ENCODE assay signal across 22 mouse cellular contexts in genomic region chr10:96565343-96565742, GRCm38 (mm10). TPM values are rescaled to one million over a fixed set of nuclear protein-coding genes. Genes with fewer than 3 reads are reported as not detected.
DNase-seq lines count a peak whose midpoint lies in the region; ATAC-seq and TF ChIP-seq lines count a peak whose summit lies in the region.
"Had no signal": no experiment of that assay in that cellular context is flagged by ENCODE, and none has a peak within 500 bp of the region (broad histone marks: within the 10 kb centered on the region; RNA-seq: fewer than 3 reads in every experiment).

No protein-coding gene starts in this region.

- no peak for TF ChIP-seq CTCF in spleen, adult 2 months (IDR thresholded peaks at IDR 0.05; ENCODE audit: extremely low read depth, insufficient read depth, insufficient read length, insufficient replicate concordance)

- H3K27ac ChIP-seq in spleen, adult 2 months (ENCODE audit: insufficient read depth, low read length) = peak overlapping the region; percentile 80
- H3K27ac ChIP-seq: embryonic facial prominence, embryonic 13.5 days; forebrain, embryonic 13.5 days; heart, embryonic 15.5 days; hindbrain, embryonic 13.5 days; midbrain, embryonic 10.5 days had no signal

- H3K36me3 ChIP-seq in spleen, adult 2 months (ENCODE audit: control insufficient read depth, insufficient read depth, low read length) = no peaks in the 10 kb centered on the region
- H3K36me3 ChIP-seq in splenic B cell, adult 2 months (ENCODE audit: control insufficient read depth, insufficient read depth, low read length, poor library complexity, severe bottlenecking) = no peaks in the 10 kb centered on the region
- H3K36me3 ChIP-seq: embryonic facial prominence, embryonic 13.5 days; heart, embryonic 15.5 days; hindbrain, embryonic 13.5 days; midbrain, embryonic 10.5 days had no signal

- peaks cover 7% of the 10 kb centered on the region for H3K4me1 ChIP-seq in spleen, adult 2 months (ENCODE audit: control insufficient read depth, insufficient read depth, insufficient read length)
- H3K4me1 ChIP-seq: forebrain, embryonic 13.5 days; heart, embryonic 15.5 days; hindbrain, embryonic 13.5 days; midbrain, embryonic 10.5 days had no signal

- H3K27me3 ChIP-seq in spleen, adult 2 months (ENCODE audit: control insufficient read depth, insufficient read depth, low read length) = no peaks in the 10 kb centered on the region
- no peaks in the 10 kb centered on the region for H3K27me3 ChIP-seq in splenic B cell, adult 2 months (ENCODE audit: control insufficient read depth, insufficient read depth, low read length, poor library complexity, severe bottlenecking)
- H3K27me3 ChIP-seq: embryonic facial prominence, embryonic 13.5 days; forebrain, embryonic 13.5 days; heart, embryonic 15.5 days; hindbrain, embryonic 13.5 days had no signal

- no peak for TF ChIP-seq POLR2A in spleen, adult 2 months (IDR thresholded peaks at IDR 0.05; ENCODE audit: low read depth, low read length)

- DNase-seq in spleen, adult 2 months (ENCODE audit: low read depth in 1 of 2, low spot score in 2 of 2) = no peak
- no peak for DNase-seq in spleen, postnatal 10 days (ENCODE audit: low spot score in 2 of 2)
- DNase-seq in CD4-positive, CD25-positive, alpha-beta regulatory T cell, adult 2 months (ENCODE audit: low read depth, low spot score) = peak; percentile 38
- DNase-seq in splenic B cell, adult 2 months (ENCODE audit: low read depth, low spot score) = peak; percentile 50
- no peak for DNase-seq in adrenal gland, postnatal 14 days
- no peak for DNase-seq in right cerebral cortex, adult 18-20 months
- DNase-seq: cerebellum, adult 11-12 months; cerebellum, postnatal 10 days; gastrocnemius, postnatal 36 days; heart, postnatal 36 days; kidney, adult 2 months; kidney, postnatal 14 days; lung, adult 2 months; lung, postnatal 14 days; thymus, postnatal 14 days had no signal

- no peak overlapping the region for H3K4me3 ChIP-seq in spleen, adult 2 months (ENCODE audit: extremely low read depth, insufficient read depth, insufficient read length)
- H3K4me3 ChIP-seq: embryonic facial prominence, embryonic 13.5 days; erythroblast, embryonic 14.5 days; forebrain, embryonic 13.5 days; heart, embryonic 15.5 days; hindbrain, embryonic 13.5 days; midbrain, embryonic 10.5 days had no signal

- peak; percentile 29 for ATAC-seq in inflammation-experienced regulatory T-cells, adult 6 months
- ATAC-seq: forebrain, embryonic 13.5 days had no signal

RNA-seq across cellular contexts. Expression of gene Btg1, which starts 51.5 kb away (rescaled TPM):
- polyA plus RNA-seq in spleen, adult 2 months (2012; rRNA removed) = 139 and 152 TPM in 2 replicates
- polyA plus RNA-seq in inflammation-experienced regulatory T-cells, adult 6 months (2017; shearing (Covaris generic)) = 100 to 1,000 TPM; 133 to 334 (median 288) TPM
- 145 and 150 TPM in 2 replicates for total RNA-seq in adrenal gland, postnatal 14 days (2021)

Comparison
In these comparisons a context has a peak if more than half of its experiments do, and no peak if none do; other contexts are left out.
1. DNase-seq: peak in CD4-positive, CD25-positive, alpha-beta regulatory T cell, adult 2 months (single experiment) and splenic B cell, adult 2 months (single experiment); none in spleen, adult 2 months (0 of 2), spleen, postnatal 10 days (0 of 2), adrenal gland, postnatal 14 days (single experiment) and right cerebral cortex, adult 18-20 months (single experiment).